Mouse (Mus musculus) cerebellum, adult 9-10 months (tissue): ENCODE measurements around the gene Ep300.

Experiments used
- DNase-seq: peaks from one replicate; pipeline ENCODE4 v3.0.0; 2022

The Ep300 gene

DNA sequence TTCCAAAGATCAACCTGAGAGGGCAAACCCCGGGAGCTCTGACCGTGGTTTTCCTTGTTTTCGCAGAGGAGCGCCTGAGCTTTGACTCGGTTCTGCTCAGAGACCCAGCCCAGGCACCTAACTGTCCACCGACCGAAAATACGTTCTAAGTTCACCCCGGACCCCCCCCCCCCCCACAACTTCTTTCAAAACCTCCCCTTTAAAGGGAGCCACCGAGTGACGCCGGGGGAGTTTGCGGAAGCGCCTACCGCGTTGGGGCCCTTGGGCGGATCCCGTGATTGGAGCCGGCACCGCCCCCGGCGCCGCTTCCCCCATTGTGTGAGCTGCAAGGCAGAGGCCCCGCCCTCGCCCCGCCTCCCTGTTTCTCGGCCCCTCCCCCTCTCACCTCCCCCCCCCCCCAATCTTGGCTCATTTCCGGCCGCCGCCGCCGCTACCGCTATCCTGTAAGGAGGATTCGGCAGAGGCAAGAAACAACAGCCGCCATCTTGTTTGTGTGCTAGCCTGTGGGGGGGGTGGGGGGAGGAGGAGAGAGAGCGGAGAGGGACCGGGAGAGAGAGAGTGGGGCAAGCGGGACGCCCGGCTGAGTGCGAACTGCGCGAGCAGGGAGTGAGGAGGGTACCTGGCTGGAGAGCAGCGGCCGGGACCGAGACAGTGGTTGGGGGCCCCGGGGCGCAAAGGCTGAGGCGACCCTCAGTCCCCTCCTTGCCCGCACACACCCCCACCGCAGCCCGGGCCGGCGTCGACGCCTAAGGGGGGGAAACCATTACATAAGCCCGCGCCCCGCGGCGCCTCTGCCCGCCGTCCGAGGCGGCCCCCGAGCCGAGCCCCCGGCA, at the start of gene Ep300:
Ep300 (plus strand) TSS at position 439 of the 833 bp plus-strand sequence.
- DNase-seq, result peak; percentile 95

DNA sequence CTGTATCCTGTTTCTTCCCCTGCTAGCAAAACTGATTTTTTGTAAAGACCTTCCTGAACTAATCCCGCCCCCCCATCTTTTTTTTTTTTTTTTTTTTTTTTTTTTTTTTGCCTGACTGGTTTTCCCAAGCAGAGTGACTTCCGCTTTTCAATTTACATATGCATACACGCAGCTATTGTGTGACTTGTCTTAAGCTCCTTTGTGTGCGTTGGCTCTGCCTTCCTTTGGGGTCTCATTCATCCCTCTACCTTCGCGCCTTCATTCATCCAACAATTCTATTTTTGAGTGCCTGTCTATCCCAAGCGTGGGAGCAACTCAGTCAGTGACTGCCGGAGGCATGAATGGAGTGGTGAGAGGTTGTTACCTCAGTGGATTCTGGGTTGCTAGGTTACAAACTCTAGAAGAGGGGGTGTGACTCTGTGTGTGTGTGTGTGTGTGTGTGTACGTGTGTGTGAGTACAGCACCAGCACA, 49.2 kb upstream of the Ep300 start:
- DNase-seq, result no peak

DNA sequence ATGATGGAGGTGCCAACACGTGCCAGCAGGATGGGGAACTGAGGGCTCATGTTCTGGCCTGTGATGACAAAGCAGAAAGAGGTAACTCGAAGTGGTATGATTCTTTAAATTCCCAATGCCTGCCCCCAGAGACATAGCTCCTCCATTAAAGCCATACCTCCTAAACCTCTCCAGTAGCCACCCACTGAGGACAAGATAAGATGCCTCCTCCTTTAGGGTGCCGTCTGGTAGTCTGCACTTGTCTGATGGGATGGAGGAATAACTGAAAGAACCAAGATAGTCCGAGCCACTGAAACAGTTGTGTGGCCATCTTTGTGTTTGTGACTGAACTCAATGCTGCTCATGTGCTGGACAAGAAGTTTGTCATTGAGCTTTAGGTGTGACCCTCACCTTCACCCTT, 47.0 kb upstream of the Ep300 start:
- no peak for DNase-seq

DNA sequence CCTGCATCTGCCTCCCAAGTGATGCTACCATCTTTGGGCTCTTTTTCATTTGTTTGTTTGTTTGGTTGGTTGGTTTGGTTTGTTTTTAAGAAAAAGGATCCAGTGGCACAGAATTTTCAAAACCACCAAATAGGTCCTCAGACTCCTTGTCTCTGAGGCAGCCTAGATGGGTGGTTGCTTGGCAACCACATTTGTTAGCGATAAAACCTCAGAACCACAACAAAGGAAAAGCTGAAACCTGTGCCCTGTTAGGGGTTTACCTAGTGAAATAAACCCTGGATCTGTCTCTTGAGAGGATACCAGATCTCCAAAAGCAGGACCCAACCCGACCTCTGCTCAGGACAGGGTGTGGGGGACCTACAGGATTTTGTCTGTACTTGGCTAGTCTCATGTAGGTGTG, 45.6 kb upstream of the Ep300 start:
- no peak for DNase-seq

DNA sequence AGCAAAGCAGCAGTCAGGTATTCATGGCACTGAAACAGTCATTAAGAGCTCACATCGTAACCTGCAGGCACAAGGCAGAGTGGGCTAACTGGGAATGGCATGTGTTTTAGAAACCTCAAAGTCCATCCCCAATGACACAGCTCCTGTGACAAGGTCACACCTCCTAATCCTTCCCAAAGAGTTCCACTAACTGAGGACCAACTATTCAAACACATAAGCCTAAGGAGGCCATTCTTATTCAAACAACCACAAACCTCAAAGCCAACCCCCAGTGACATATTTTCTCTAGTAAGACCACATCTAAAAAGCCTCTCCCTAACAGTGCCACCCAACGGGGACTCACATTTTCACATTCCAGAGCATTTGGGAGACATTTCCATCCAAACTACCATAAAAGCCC, 40.2 kb upstream of the Ep300 start:
- DNase-seq, result no peak

DNA sequence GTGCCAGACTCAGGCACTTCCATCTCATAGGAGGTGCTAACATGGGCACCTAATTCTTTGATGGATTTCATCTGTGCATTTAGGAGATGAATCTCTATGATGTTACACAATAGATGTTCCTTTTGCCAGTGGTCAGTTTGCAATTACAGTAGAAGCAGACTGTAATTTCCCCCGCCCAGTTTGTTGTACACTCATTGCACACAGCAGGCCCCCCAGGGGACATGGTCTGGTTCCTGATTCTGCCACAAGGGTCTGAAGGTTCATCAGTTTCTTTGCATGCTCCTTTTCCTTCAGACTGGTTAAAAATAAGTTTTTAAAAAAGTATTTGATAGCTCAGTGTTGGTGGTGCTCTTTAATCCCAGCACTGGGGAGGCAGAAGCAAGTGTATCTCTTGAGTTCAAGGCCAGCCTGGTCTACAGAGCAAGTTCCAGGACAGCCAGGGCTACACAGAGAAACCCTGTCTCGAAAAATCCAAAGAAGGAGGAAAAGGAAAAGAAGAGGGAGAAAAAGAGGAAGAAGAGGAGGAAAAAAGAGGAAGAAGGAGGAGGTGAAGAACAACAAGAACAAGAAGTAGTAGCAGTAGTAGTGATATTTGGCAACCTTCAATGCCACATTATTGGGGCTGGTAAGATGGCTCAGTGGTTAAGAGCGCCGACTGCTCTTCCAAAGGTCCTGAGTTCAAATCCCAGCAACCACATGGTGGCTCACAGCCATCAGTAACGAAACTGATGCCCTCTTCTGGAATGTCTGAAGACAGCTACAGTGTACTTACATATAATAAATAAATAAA, 39.6 kb upstream of the Ep300 start:
- DNase-seq, result no peak

DNA sequence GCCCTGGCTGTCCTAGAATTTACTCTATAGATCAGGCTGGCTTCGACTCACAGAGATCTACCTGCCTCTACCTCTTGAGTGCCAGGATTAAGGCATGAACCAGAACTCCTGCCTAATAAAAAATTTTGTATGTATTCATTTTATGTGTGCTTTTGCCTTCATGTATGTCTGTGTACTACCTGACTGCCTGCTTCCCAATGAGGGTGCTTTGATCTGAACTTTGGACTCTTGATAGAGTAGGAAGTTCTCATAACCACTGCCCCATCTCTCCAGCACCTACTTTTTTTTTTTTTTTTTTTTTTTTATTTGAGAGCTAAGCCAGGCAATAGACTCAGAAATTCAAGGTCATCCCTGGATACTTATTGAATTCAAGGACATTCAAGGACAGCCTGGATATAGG, 31.7 kb upstream of the Ep300 start:
- DNase-seq, result no peak

DNA sequence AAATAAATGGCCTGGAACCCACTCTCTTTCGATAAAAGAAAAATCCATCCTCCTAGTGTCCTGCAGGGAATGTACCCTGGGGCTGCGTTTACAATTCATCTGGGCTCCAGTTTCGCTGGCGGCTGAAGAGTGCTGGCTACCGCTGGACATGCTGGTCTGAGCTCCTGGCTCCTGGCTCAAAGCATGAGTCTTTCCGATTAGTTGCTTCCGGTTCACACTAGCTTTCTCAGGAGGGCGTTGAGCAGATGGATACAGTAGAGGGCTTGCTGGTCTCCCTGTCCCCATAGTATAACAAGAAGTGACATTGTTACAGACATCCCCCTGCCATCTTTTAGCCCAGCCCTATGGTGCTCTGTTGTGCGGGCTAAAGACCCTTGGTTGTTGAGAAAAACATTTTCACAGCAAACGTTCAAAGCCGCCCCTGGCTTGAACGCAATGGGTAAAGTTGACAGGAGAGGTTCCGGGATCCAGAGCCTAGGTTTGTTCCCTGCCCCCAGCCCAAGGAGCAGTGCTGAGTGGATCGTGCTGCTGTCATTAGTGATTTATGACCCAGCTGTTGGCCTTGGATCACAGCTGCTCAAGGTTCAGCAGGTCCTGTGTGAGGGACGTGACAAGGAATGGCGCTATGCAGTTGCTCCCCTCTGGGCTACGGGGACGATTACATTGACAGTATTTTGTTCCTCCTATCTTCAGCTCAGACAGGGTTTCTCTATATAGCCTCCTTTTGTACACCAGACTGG, 30.4 kb upstream of the Ep300 start:
- no peak for DNase-seq

DNA sequence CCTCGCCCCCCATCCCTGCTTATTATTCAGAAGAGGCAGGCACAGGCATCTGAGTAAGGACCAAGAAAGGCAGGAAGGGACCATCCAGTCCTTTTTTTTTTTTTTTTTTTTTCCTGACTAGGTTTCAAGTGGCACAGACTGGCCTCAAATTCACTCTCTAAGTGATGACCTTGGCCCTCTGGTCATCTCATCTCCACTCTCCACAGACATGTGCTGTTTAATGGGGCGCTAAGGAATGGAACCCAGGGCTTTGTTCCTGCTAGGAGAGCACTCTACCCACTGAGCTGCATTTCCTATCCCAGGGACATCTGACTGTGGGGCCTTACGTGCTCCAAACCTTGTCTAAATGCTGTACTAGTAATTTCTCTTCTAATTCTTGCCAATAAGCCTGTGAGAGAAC, 29.2 kb upstream of the Ep300 start:
- no peak for DNase-seq

DNA sequence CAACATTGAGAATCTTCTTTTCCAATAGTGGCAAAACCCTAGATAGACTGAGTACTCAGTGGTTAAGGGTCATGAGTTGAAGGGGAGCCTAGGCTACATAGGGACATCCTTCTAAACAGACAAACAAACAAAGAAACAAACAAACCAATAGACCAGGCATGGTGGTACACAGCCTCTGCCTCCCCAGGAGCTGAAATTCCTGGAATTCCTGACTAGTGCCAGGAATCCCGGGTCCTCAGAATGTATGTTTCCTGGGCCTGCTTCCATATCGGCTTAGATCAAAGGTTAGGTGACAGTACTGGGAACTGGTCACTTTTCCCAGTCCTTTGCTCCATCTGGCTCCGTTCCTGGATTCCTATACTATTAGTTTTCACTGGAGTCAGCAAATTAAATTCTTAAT, 23.6 kb upstream of the Ep300 start:
- DNase-seq, result no peak

DNA sequence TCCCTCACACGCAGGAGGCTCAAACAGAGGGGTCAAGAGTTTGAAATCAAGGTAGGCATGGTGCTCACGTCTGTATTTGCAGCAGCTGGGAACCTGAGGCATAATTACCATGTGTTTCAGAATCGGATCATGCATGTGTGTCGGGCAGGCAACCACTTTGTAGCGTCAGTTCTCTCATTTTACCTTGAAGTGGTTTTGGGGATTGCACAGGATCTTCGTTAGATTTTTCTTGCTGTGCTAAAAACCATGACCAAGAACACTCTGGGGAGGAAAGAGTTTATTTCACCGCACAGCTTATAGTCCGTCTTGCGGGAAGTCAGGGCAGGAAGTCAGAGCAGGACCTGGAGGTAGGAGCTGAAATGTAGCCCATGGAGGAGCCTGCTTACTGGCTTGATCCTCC, 23.2 kb upstream of the Ep300 start:
- no peak for DNase-seq

DNA sequence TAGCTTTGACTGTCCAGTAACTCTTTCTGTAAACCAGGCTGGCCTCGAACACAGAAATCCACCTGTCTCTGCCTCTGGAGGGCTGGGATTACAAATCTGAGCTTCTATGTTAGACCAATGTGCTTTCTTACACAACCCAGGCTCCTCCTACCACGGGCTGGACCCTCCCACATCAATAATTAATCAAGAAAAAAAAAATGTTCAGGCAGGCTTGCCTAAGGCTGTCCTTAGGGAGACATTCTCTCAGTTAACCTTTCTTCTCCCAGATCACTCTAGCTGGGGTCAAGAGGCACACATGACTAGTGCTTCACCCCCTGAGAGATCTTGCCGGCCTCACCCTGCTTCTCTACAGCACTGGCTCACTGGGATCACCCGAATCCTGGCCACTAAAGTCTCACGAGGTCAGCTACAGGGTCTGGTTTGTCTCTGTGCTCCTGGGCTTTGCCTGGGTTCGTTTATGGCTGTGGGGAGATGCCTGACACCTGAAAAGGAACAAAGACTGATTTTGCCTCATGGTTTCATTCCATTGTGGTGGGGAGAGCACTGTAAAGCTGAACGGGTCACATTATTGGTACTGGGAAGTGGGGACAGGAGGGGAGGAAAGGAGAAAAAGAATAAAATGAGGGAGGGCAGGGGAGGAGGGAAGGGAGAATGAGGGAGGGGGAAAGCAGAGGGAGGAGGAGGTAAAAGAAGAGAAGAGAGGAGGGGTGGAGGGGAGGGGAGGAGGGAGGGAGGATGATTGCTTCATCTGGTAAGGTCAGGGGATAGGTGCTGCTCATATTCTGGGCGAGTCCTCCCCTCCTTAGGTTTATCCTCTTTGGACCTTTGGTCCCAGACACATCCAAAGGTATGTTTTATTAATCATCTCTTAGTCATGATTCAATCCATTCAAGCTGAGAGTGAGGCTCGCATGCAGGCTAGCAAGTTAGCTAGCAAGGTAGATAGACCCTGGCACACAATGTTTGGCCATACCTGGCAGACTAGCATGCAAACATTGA, 22.4 kb upstream of the Ep300 start:
- no peak for DNase-seq

DNA sequence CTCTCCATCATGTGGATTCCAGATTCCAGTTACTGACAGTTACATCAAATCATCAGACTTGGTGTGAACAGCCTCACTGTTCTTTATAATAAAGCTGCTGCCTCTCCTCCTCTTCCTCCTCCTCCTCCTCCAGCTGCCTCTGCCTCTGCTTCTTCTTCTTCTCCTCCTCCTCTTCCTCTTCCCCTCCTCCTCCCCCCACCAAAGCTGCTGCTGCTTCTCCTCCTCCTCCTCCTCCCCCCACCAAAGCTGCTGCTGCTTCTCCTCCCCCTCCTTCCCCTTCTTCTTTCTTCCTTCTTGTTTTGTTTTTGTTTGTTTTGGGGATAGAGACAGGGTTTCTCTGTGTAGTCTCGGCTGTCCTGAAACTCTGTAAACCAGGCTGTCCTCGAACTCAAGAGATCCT, 17.1 kb upstream of the Ep300 start:
- DNase-seq, result no peak

DNA sequence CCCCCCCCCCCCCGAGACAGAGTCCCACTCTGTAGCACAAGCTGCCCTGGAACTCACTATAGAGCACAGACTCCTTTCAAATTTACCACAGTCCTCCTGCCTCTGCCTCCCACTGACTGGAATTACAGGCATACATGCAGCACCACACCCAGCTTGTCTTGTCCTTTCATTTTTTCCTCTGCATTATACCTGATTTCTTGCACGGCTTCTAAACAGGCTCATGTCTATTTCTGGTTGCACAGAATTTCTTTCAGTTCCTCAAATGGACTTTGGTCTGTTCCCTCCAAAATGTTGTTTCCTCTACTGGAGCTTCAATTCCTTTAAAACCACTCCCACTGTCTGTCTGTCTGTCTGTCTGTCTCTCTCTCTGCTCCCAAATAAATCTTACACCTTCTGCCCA, 16.6 kb upstream of the Ep300 start:
- DNase-seq, result no peak

DNA sequence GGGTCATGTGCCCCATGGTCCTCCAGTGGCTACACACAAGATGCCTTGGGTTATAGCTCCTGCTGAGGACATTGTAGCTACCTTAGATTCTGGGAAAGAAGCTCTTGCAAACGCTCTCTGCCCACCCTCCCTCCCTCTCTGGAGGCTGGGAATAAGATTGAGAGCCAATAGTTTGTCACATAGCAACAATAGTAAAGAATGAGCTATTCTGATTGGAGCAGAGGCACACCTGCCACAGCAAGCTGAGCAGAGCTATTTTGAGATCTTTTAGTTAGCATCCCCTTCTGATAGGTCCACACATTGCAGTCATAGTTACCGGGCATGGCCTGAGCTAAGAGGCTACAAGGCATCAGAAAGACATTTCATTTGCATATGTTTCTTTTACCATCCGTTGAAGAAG, 8.2 kb upstream of the Ep300 start:
- no peak for DNase-seq

DNA sequence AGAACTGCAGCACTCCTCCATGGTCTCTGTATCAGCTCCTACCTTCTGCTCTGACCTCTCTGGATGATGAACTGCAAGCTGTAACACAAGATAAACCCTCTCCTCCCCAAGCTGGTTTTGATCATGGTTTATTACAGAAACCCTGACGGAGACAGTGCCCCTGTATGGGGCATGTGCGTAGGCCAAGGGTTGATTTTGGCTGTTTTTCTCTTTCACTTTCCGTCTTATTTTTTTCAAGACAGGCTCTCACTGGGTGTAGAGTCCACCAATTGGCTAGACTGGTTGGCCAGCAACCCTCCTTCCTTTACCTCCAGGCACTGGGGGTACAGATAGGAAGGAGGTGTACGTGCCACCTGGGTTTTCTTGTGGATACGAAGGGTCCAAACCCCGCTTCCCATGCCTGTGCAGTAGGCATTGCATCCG, 7.4 kb upstream of the Ep300 start:
- no peak for DNase-seq

DNA sequence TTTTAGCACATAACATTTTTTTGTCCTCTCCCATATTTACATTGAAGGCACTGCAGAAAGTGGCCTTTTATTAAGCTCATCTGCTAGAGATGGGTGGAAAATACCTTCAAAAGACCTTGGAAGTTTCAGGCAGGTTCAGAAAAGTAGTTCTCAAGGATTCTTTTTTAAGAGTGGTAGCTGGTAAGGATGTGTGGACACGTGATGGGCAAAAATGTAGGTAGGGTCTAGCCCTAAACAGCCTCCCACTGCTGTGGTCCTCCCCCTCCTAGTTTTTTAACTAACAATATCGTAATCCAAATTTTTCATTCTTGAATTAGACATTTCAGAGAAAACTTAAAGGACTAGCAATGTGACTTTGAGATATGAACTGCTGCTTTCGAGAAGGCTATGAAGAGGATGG, 685 bp upstream of the Ep300 start:
- DNase-seq, result peak; percentile 48

DNA sequence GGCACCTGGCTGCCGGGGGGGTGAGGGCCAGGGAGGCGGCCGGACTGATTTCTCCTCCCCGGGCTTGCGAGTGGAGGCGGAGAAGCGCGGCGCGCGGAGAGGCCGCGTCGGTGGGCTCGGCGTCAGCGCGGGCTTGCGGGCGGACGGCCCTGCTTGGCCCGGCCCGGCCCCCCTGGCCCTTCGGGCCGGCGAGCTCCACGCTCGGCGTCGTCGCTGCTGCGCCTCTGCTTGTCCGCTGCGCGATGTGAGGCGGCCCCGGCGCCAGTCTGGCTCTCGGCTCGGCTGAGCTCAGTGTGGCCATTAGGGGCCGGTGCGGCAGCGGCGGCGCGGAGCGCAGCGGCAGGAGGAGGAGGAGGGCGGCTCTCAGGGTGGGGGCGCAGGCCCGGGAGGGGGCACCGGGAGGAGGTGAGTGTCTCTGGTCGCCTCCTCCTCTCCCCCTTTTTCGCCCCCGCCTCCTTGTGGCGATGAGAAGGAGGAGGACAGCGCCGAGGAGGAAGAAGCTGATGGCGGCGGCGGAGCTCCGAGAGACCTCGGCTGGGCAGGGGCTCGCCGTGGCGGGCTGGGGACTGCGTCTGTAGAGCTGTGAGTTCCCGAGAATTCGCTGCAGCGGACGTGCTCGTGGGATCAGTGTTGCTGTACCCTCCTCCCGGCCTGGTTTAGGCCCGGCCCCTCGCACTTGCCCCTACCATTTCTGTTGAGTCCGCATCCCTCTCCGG, 753 bp downstream of the Ep300 start:
- DNase-seq, result peak; percentile 89

DNA sequence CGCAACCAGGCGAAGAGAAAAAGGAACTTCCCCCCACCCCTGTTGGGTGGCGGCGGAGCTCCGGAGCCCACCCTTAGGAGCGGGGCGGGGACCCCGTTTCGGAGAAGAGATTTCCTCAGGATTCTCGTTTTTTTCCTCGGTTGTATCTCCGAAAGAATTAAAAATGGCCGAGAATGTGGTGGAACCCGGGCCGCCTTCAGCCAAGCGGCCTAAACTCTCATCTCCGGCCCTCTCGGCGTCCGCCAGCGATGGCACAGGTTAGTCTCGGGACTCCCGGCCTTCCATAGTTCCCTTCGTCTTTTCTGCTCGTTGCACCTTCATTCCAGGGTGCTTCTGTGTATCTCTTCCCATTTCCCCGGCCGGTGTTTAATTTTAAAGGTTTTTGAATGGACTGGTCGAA, 1.3 kb downstream of the Ep300 start:
- no peak for DNase-seq

DNA sequence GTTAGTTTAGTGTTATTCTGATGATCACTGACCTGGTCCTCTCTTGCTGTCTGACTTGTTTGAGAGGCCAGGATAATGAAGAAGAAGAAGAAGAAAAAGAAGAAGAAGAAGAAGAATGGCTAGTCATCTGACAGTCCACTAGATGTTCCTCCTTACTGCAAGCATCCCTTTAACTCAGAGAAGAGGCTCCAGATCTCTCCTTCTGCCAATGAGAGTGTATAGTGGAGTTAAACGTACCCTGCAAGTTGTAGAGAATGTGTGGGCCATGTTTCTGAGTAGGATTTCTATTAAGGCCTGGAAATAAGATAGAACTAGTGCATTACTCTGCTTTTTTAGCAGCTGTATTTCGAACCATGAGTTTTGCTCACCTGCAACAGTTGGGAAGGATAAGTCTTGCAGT, 2.5 kb downstream of the Ep300 start:
- no peak for DNase-seq

DNA sequence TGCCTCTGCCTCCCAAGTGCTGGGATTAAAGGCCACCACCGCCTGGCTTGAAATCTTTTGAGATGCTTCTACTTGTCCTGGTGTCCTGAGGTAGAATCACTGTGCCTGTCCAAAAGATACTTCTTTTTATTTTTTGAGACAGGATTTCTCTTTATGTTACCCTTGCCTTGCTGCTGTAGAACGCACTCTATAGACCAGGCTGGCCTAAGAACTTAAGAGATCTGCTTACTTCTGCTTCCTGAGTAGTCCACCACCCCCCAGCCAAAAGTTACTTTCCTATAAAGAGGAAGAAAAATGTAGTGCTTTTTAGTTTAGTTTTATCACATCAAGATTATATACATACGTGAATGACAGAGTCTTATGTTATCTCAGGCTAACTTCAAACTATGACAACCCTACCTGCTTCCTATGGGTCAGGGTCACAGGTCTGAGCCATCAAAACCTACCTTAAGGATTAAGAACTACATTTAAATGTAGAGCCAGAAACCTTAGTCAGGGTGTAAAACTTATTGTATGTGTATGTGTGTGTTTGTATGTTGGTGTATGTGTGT, 9.1 kb downstream of the Ep300 start:
- no peak for DNase-seq
